Mouse (Mus musculus): ENCODE data around the gene Sipa1l1.

DNA sequence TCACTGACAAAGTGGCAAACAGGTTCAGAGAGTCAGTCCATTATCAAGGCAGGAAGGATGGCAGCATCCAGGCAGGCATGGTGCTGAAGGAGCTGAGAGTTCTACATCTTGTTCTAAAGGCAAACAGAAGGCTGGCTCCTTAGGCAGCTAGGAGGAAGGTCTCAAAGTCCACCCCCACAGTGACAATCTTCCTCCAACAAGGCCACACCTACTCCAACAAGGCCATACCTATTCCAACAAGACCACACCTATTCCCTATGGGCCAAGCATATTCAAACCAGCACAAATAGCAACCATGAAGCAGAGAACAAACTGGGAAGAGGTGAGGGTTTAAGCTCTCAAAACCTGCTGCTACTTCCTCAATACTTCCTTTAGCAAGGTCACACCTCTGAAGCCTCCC is 23.9 kb upstream of the Sipa1l1 start:
- TF ChIP-seq POLR2A (IDR thresholded peaks at IDR 0.05; ENCODE audit: low read depth, low read length) (no peak), CTCF (IDR thresholded peaks at IDR 0.05; ENCODE audit: borderline replicate concordance, insufficient read depth, low read length) (no peak)

Measured in embryonic fibroblast, embryonic 13.5 days (primary cell).